Comparison of ENCODE assay signal across 7 mouse cellular contexts in genomic region chr15:77827379-77827778, GRCm38 (mm10). TPM values are rescaled to one million over a fixed set of nuclear protein-coding genes. Genes with fewer than 3 reads are reported as not detected.
DNase-seq lines count a peak whose midpoint lies in the region; ATAC-seq lines count a peak whose summit lies in the region.

No protein-coding gene starts in this region.

- WGBS in hindbrain, embryonic 15.5 days = 17% methylated on average over 7 of the region's 7 CpGs
- WGBS in hindbrain, embryonic 14.5 days = 11% methylated on average over 7 of the region's 7 CpGs
- 3% methylated on average over 7 of the region's 7 CpGs for WGBS in neural tube, embryonic 11.5 days
- WGBS in neural tube, embryonic 15.5 days = 14% methylated on average over 7 of the region's 7 CpGs
- WGBS in embryonic facial prominence, embryonic 15.5 days = 32% methylated on average over 7 of the region's 7 CpGs

- H3K4me3 ChIP-seq in hindbrain, embryonic 15.5 days = no peak overlapping the region
- no peak overlapping the region for H3K4me3 ChIP-seq in hindbrain, embryonic 14.5 days (replicated peaks; ENCODE audit: low read length)
- no peak overlapping the region for H3K4me3 ChIP-seq in neural tube, embryonic 11.5 days (ENCODE audit: low read depth, low read length)
- H3K4me3 ChIP-seq in neural tube, embryonic 15.5 days (replicated peaks) = no peak overlapping the region
- H3K4me3 ChIP-seq in embryonic facial prominence, embryonic 15.5 days (replicated peaks) = no peak overlapping the region

- DNase-seq in hindbrain, embryonic 14.5 days (ENCODE audit: low spot score) = no peak
- no peak for DNase-seq in neural tube, embryonic 11.5 days (ENCODE audit: low spot score)
- DNase-seq in left cerebral cortex, adult 8-10 months (ENCODE audit: low spot score in 2 of 2) = no peak

- 0 out of 2 replicates have a peak overlapping the region, but pooled peaks have one; percentile 1 for H3K9ac ChIP-seq in hindbrain, embryonic 15.5 days
- H3K9ac ChIP-seq in hindbrain, embryonic 14.5 days = no peak overlapping the region
- no peak overlapping the region for H3K9ac ChIP-seq in neural tube, embryonic 11.5 days (ENCODE audit: low read length)
- no peak overlapping the region for H3K9ac ChIP-seq in neural tube, embryonic 15.5 days (replicated peaks)
- no peak overlapping the region for H3K9ac ChIP-seq in embryonic facial prominence, embryonic 15.5 days

- no peaks in the 10 kb centered on the region for H3K27me3 ChIP-seq in hindbrain, embryonic 15.5 days
- no peaks in the 10 kb centered on the region for H3K27me3 ChIP-seq in hindbrain, embryonic 14.5 days (ENCODE audit: control insufficient read depth, insufficient read depth, low read length)
- H3K27me3 ChIP-seq in neural tube, embryonic 11.5 days (ENCODE audit: control insufficient read depth, insufficient read depth, low read length) = no peaks in the 10 kb centered on the region
- H3K27me3 ChIP-seq in neural tube, embryonic 15.5 days (replicated peaks) = no peaks in the 10 kb centered on the region
- no peaks in the 10 kb centered on the region for H3K27me3 ChIP-seq in embryonic facial prominence, embryonic 15.5 days

- H3K9me3 ChIP-seq in hindbrain, embryonic 15.5 days = no peaks in the 10 kb centered on the region
- H3K9me3 ChIP-seq in hindbrain, embryonic 14.5 days (ENCODE audit: control insufficient read depth, low read length) = no peaks in the 10 kb centered on the region
- no peaks in the 10 kb centered on the region for H3K9me3 ChIP-seq in neural tube, embryonic 11.5 days (ENCODE audit: control insufficient read depth, low read length)
- no peaks in the 10 kb centered on the region for H3K9me3 ChIP-seq in neural tube, embryonic 15.5 days (replicated peaks)
- no peaks in the 10 kb centered on the region for H3K9me3 ChIP-seq in embryonic facial prominence, embryonic 15.5 days (replicated peaks)

- H3K4me2 ChIP-seq in hindbrain, embryonic 15.5 days = no peak overlapping the region
- H3K4me2 ChIP-seq in hindbrain, embryonic 14.5 days (replicated peaks) = no peak overlapping the region
- H3K4me2 ChIP-seq in neural tube, embryonic 11.5 days (ENCODE audit: low read depth) = no peak overlapping the region
- H3K4me2 ChIP-seq in neural tube, embryonic 15.5 days = no peak overlapping the region
- no peak overlapping the region for H3K4me2 ChIP-seq in embryonic facial prominence, embryonic 15.5 days (replicated peaks)

- no peak overlapping the region for H3K27ac ChIP-seq in hindbrain, embryonic 15.5 days (replicated peaks)
- H3K27ac ChIP-seq in hindbrain, embryonic 14.5 days = no peak overlapping the region
- H3K27ac ChIP-seq in neural tube, embryonic 11.5 days (ENCODE audit: low read depth, low read length) = peak overlapping the region; percentile 20; the same call in 1 of the 2 replicates
- no peak overlapping the region for H3K27ac ChIP-seq in neural tube, embryonic 15.5 days (replicated peaks)
- H3K27ac ChIP-seq in embryonic facial prominence, embryonic 15.5 days (replicated peaks) = peak overlapping the region; percentile 3

- H3K36me3 ChIP-seq in hindbrain, embryonic 15.5 days = no peaks in the 10 kb centered on the region
- no peaks in the 10 kb centered on the region for H3K36me3 ChIP-seq in hindbrain, embryonic 14.5 days (replicated peaks; ENCODE audit: control insufficient read depth, insufficient read depth)
- no peaks in the 10 kb centered on the region for H3K36me3 ChIP-seq in neural tube, embryonic 11.5 days (ENCODE audit: control insufficient read depth, insufficient read depth, low read length)
- H3K36me3 ChIP-seq in neural tube, embryonic 15.5 days = 0 out of 2 replicates have a peak, but pooled peaks cover under 1% of the 10 kb centered on the region
- no peaks in the 10 kb centered on the region for H3K36me3 ChIP-seq in embryonic facial prominence, embryonic 15.5 days

- peaks cover 15% of the 10 kb centered on the region for H3K4me1 ChIP-seq in hindbrain, embryonic 15.5 days (replicated peaks)
- H3K4me1 ChIP-seq in hindbrain, embryonic 14.5 days (replicated peaks; ENCODE audit: control insufficient read depth, insufficient read depth, low read length) = no peaks in the 10 kb centered on the region
- H3K4me1 ChIP-seq in neural tube, embryonic 11.5 days (ENCODE audit: control insufficient read depth, insufficient read depth, low read length) = peaks cover 17% of the 10 kb centered on the region
- peaks cover 10% of the 10 kb centered on the region; the same call in 1 of the 2 replicates for H3K4me1 ChIP-seq in neural tube, embryonic 15.5 days
- H3K4me1 ChIP-seq in embryonic facial prominence, embryonic 15.5 days = peaks cover 54% of the 10 kb centered on the region

- ATAC-seq in hindbrain, embryonic 15.5 days (ENCODE audit: low FRiP score, low read depth) = no peak
- no peak for ATAC-seq in hindbrain, embryonic 14.5 days (ENCODE audit: low FRiP score)
- no peak for ATAC-seq in neural tube, embryonic 11.5 days (ENCODE audit: insufficient read depth, low FRiP score, low TSS enrichment)
- ATAC-seq in neural tube, embryonic 15.5 days (ENCODE audit: low FRiP score) = no peak
- ATAC-seq in embryonic facial prominence, embryonic 15.5 days (ENCODE audit: insufficient number of reproducible peaks, low FRiP score, low TSS enrichment, low read depth) = no peak
- no peak for ATAC-seq in monocyte, adult 5-6 weeks (replicated peaks; ENCODE audit: insufficient number of reproducible peaks, low FRiP score, low TSS enrichment, poor library complexity, severe bottlenecking)

RNA-seq across cellular contexts. Expression of gene Myh9, which starts 14.6 kb away (rescaled TPM):
- 11.8 and 12.0 TPM in 2 replicates for polyA plus RNA-seq in hindbrain, embryonic 15.5 days (2015; fragmentation: Nextera tagmentation; extraction: Ambion mirVana)
- 14.4 and 14.6 TPM in 2 replicates for polyA plus RNA-seq in hindbrain, embryonic 14.5 days (2014; fragmentation: Nextera tagmentation; extraction: Ambion mirVana)
- 24.5 and 25.3 TPM in 2 replicates for polyA plus RNA-seq in neural tube, embryonic 11.5 days (2014; fragmentation: Nextera tagmentation; extraction: Ambion mirVana)
- 9.6 and 17.7 TPM in 2 replicates for polyA plus RNA-seq in neural tube, embryonic 15.5 days (2015; fragmentation: Nextera tagmentation; extraction: Ambion mirVana)
- 41.1 and 41.7 TPM in 2 replicates for polyA plus RNA-seq in embryonic facial prominence, embryonic 15.5 days (2015; fragmentation: Nextera tagmentation; extraction: Ambion mirVana)
- 908 to 1,221 TPM (median 925 TPM) in 3 replicates for total RNA-seq in monocyte, adult 5-6 weeks (2017)
- total RNA-seq in left cerebral cortex, adult 8-10 months (2022) = 10 to 100 TPM; 65.9 to 77.7 (median 71.1) TPM

Comparison
In these comparisons a context has a peak if more than half of its experiments do, and no peak if none do; other contexts are left out.
1. H3K27ac ChIP-seq: peak in neural tube, embryonic 11.5 days (single experiment) and embryonic facial prominence, embryonic 15.5 days (single experiment); none in hindbrain, embryonic 15.5 days (single experiment), hindbrain, embryonic 14.5 days (single experiment) and neural tube, embryonic 15.5 days (single experiment).